Mouse (Mus musculus) embryonic fibroblast, embryonic 13.5 days (primary cell): ENCODE measurements around the gene Gbp9.
"Not testable (repeated sequence)": the region's sequence is repeated elsewhere in the genome, so short reads cannot be mapped to it uniquely, and the experiment has no call there.

Experiments
- CTCF ChIP-seq: IDR thresholded peaks from 2 replicates; pipeline ENCODE4 v1.5.1; 2011; ENCODE audit warnings: mild to moderate bottlenecking, control low read depth, low read length, moderate library complexity, borderline replicate concordance; ENCODE audit not compliant: insufficient read depth
- POLR2A ChIP-seq: IDR thresholded peaks from 2 replicates; pipeline ENCODE4 v1.6.1; 2011; ENCODE audit warnings: low read depth, mild to moderate bottlenecking, control low read depth, low read length, moderate library complexity

- not testable (repeated sequence) for TF ChIP-seq CTCF, POLR2A
Measured at GRCm38 (mm10) chr5:105109775-105110174, 29.6 kb downstream of the Gbp9 start.
